Mouse (Mus musculus): ENCODE measurements around the gene Hrk. TPM values are rescaled to one million over a fixed set of nuclear protein-coding genes. Genes with fewer than 3 reads are reported as not detected.

Hrk gene
- polyA plus RNA-seq, 1 experiment from 2014 or later = 2.3 TPM

Other genes with a start within 250 kb of the Hrk start
- 141 and 149 TPM in 2 replicates for gene Fbxo21, start 187.9 kb upstream of the Hrk start, polyA plus RNA-seq (2015; fragmentation: Nextera tagmentation; extraction: Ambion mirVana)
- gene Tesc, start 136.9 kb upstream of the Hrk start, polyA plus RNA-seq (2015; fragmentation: Nextera tagmentation; extraction: Ambion mirVana) = 1.6 and 2.0 TPM in 2 replicates
- 22.8 and 23.7 TPM in 2 replicates for gene Fbxw8, start 9.2 kb upstream of the Hrk start, polyA plus RNA-seq (2015; fragmentation: Nextera tagmentation; extraction: Ambion mirVana)
- 9.8 and 12.2 TPM in 2 replicates for gene Rnft2, start 80.5 kb downstream of the Hrk start, polyA plus RNA-seq (2015; fragmentation: Nextera tagmentation; extraction: Ambion mirVana)
- gene 2410131K14Rik, start 80.6 kb downstream of the Hrk start, polyA plus RNA-seq (2015; fragmentation: Nextera tagmentation; extraction: Ambion mirVana) = 14.5 and 15.5 TPM in 2 replicates